Mouse (Mus musculus): ENCODE measurements around the gene Gm10413.
"Not testable (repeated sequence)": the region's sequence is repeated elsewhere in the genome, so short reads cannot be mapped to it uniquely, and the experiment has no call there.

Gene Gm10413

GRCm38 (mm10) chr14:3394793-3395192 is at the start of gene Gm10413:
Gene Gm10413 (plus strand): TSS chr14:3395093.
- not testable (repeated sequence) for ATAC-seq (ENCODE audit: insufficient number of reproducible peaks, low FRiP score, low TSS enrichment)

- ATAC-seq (ENCODE audit: insufficient number of reproducible peaks, low FRiP score, low TSS enrichment), result not testable (repeated sequence)
Observed at GRCm38 (mm10) chr14:3412314-3412713, 17.4 kb downstream of the Gm10413 start, which contains the start of gene Gm10409. Gene Gm10409 (plus strand): TSS chr14:3412614.

GRCm38 (mm10) chr14:3427803-3428202 is 32.9 kb downstream of the Gm10413 start, which contains the start of gene Gm3005:
Gene Gm3005 (plus strand): TSS chr14:3428103.
- ATAC-seq (ENCODE audit: insufficient number of reproducible peaks, low FRiP score, low TSS enrichment), result not testable (repeated sequence)

- not testable (repeated sequence) for ATAC-seq (ENCODE audit: insufficient number of reproducible peaks, low FRiP score, low TSS enrichment)
Observed at GRCm38 (mm10) chr14:3449079-3449478, 54.2 kb downstream of the Gm10413 start, which contains the start of gene Gm10408. Gene Gm10408 (plus strand): TSS chr14:3449379.

Measured in cerebellum, adult (tissue).